Mouse (Mus musculus) CH12.LX (cell line): Measurements from ENCODE around the gene Arhgap1. TPM values are rescaled to one million over a fixed set of nuclear protein-coding genes. Genes with fewer than 3 reads are reported as not detected.

Experiments used
- DNase-seq: peaks from one replicate; pipeline ENCODE4 v3.0.0-alpha.2; 2013; ENCODE audit errors: extremely low read depth
- H3K27ac ChIP-seq: 2 replicates; pipeline ENCODE4 v1.5.1; 2012; ENCODE audit warnings: low read depth, mild to moderate bottlenecking, control low read depth, moderate library complexity; ENCODE audit not compliant: insufficient read depth
- H3K27me3 ChIP-seq: replicated peaks from 2 replicates; pipeline ENCODE3; 2012; ENCODE audit warnings: inconsistent platforms
- H3K36me3 ChIP-seq, 2 experiments: replicated peaks in 1 of 2; 2 replicates each; pipeline versions ENCODE3 to v1.6.1; 2012; ENCODE audit warnings: inconsistent platforms in 1 of 2, low read length in 1 of 2, mild to moderate bottlenecking in 1 of 2, mixed read lengths in 1 of 2, moderate library complexity in 1 of 2; ENCODE audit not compliant: control insufficient read depth in 1 of 2, insufficient read depth in 1 of 2
- H3K4me1 ChIP-seq, 2 experiments: 2 replicates each; pipeline ENCODE4 v1.6.1; 2012; ENCODE audit warnings: inconsistent platforms in 1 of 2, moderate library complexity in 1 of 2; ENCODE audit not compliant: insufficient read depth in 2 of 2, control insufficient read depth in 1 of 2
- H3K4me2 ChIP-seq: 2 replicates; pipeline ENCODE4 v1.6.1; 2012; ENCODE audit warnings: low read depth, mild to moderate bottlenecking, control low read depth; ENCODE audit not compliant: poor library complexity, insufficient read depth, severe bottlenecking
- H3K4me3 ChIP-seq, 3 experiments: fragments of 150-350 bp in 1 of 3; sonication (generic) in 1 of 3; replicated peaks in 1 of 3; 2 replicates each; pipeline versions ENCODE3 to v1.5.1; 2011 to 2012; ENCODE audit warnings: low read depth in 2 of 3, low read length in 2 of 3, mild to moderate bottlenecking in 2 of 3, moderate library complexity in 2 of 3, control low read depth in 1 of 3, improper control_type of control experiment in 1 of 3, inconsistent platforms in 1 of 3, mixed read lengths in 1 of 3; ENCODE audit not compliant: poor library complexity in 1 of 3
- H3K79me2 ChIP-seq: replicated peaks from 2 replicates; pipeline ENCODE4 v1.6.1; 2012; ENCODE audit warnings: mild to moderate bottlenecking, moderate library complexity; ENCODE audit not compliant: control insufficient read depth, poor library complexity, insufficient read depth, severe bottlenecking; ENCODE audit errors: extremely low read depth
- H3K9ac ChIP-seq: 2 replicates; pipeline ENCODE4 v1.6.1; 2012; ENCODE audit warnings: low read depth, mild to moderate bottlenecking, control low read depth, moderate library complexity; ENCODE audit not compliant: insufficient read depth
- H3K9me3 ChIP-seq: replicated peaks from 2 replicates; pipeline ENCODE3; 2012; ENCODE audit warnings: low read length, inconsistent platforms, mixed read lengths
- BHLHE40 ChIP-seq: IDR thresholded peaks from 2 replicates; pipeline ENCODE4 v1.6.1; 2011; ENCODE audit warnings: mild to moderate bottlenecking, low read depth, low read length, improper control_type of control experiment
- CHD2 ChIP-seq: IDR thresholded peaks from 2 replicates; pipeline ENCODE4 v1.6.1; 2011; ENCODE audit warnings: low read length, improper control_type of control experiment
- E2F4 ChIP-seq: IDR thresholded peaks from 2 replicates; pipeline ENCODE4 v1.6.1; 2011; ENCODE audit warnings: low read depth, low read length, improper control_type of control experiment; ENCODE audit not compliant: insufficient replicate concordance
- GABPA ChIP-seq: IDR thresholded peaks from 2 replicates; pipeline ENCODE4 v1.6.1; 2012; ENCODE audit warnings: low read depth, low read length, improper control_type of control experiment, inconsistent platforms; ENCODE audit not compliant: insufficient replicate concordance
- HCFC1 ChIP-seq: IDR thresholded peaks from 2 replicates; pipeline ENCODE4 v1.6.1; 2012; ENCODE audit warnings: low read depth, mild to moderate bottlenecking, inconsistent platforms, low read length, improper control_type of control experiment
- IRF4 ChIP-seq: IDR thresholded peaks from 2 replicates; pipeline ENCODE4 v1.6.1; 2014; ENCODE audit warnings: low read depth, mild to moderate bottlenecking, inconsistent platforms, low read length, improper control_type of control experiment
- KAT2A ChIP-seq: IDR thresholded peaks from 2 replicates; pipeline ENCODE4 v1.6.1; 2012; ENCODE audit warnings: low read length, improper control_type of control experiment, inconsistent platforms; ENCODE audit not compliant: insufficient replicate concordance
- MAFK ChIP-seq: IDR thresholded peaks from 2 replicates; pipeline ENCODE4 v1.6.1; 2011; ENCODE audit warnings: low read length, improper control_type of control experiment; ENCODE audit not compliant: insufficient replicate concordance
- MAX ChIP-seq: IDR thresholded peaks from 2 replicates; pipeline ENCODE4 v1.6.1; 2011; ENCODE audit warnings: low read length, improper control_type of control experiment
- MAZ ChIP-seq: IDR thresholded peaks from 2 replicates; pipeline ENCODE4 v1.6.1; 2012; ENCODE audit warnings: low read depth, mild to moderate bottlenecking, inconsistent platforms, low read length, improper control_type of control experiment, moderate library complexity
- MEF2A ChIP-seq: IDR thresholded peaks from 2 replicates; pipeline ENCODE4 v1.6.1; 2014; ENCODE audit warnings: low read depth, mild to moderate bottlenecking, inconsistent platforms, low read length, improper control_type of control experiment, borderline replicate concordance
- MXI1 ChIP-seq: IDR thresholded peaks from 2 replicates; pipeline ENCODE4 v1.6.1; 2011; ENCODE audit warnings: mild to moderate bottlenecking, low read depth, low read length, improper control_type of control experiment
- MYC ChIP-seq: IDR thresholded peaks from 2 replicates; pipeline ENCODE4 v1.6.1; 2011; ENCODE audit warnings: low read depth, mild to moderate bottlenecking, improper control_type of control experiment, low read length
- NELFE ChIP-seq: IDR thresholded peaks from 2 replicates; pipeline ENCODE4 v1.6.1; 2011; ENCODE audit warnings: low read depth, low read length, improper control_type of control experiment
- NRF1 ChIP-seq: IDR thresholded peaks from 2 replicates; pipeline ENCODE4 v1.6.1; 2014; ENCODE audit warnings: low read depth, mild to moderate bottlenecking, inconsistent platforms, low read length, improper control_type of control experiment, moderate library complexity
- POLR2A ChIP-seq: IDR thresholded peaks from 2 replicates; pipeline ENCODE4 v1.6.1; 2011; ENCODE audit warnings: low read depth, mild to moderate bottlenecking, improper control_type of control experiment, low read length
- RCOR1 ChIP-seq: conservative IDR thresholded peaks from 2 replicates; pipeline ENCODE4 v1.6.1; 2012; ENCODE audit warnings: low read depth, mild to moderate bottlenecking, inconsistent platforms, low read length, improper control_type of control experiment
- SIN3A ChIP-seq: IDR thresholded peaks from 2 replicates; pipeline ENCODE4 v1.6.1; 2012; ENCODE audit warnings: low read length, improper control_type of control experiment, inconsistent platforms
- UBTF ChIP-seq: IDR thresholded peaks from 2 replicates; pipeline ENCODE4 v1.6.1; 2012; ENCODE audit warnings: low read depth, mild to moderate bottlenecking, inconsistent platforms, low read length, improper control_type of control experiment, moderate library complexity
- USF1 ChIP-seq: IDR thresholded peaks from 2 replicates; pipeline ENCODE4 v1.6.1; 2014; ENCODE audit warnings: low read depth, mild to moderate bottlenecking, inconsistent platforms, low read length, improper control_type of control experiment
- ZKSCAN1 ChIP-seq: IDR thresholded peaks from 2 replicates; pipeline ENCODE4 v1.6.1; 2012; ENCODE audit warnings: low read depth, inconsistent platforms, low read length, improper control_type of control experiment, borderline replicate concordance
- ZMIZ1 ChIP-seq: IDR thresholded peaks from 2 replicates; pipeline ENCODE4 v1.6.1; 2012; ENCODE audit warnings: low read depth, mild to moderate bottlenecking, inconsistent platforms, low read length, improper control_type of control experiment
- ZNF384 ChIP-seq: IDR thresholded peaks from 2 replicates; pipeline ENCODE4 v1.6.1; 2012; ENCODE audit warnings: low read depth, low read length, improper control_type of control experiment, inconsistent platforms
- dilution Hi-C: fragments of 300-500 bp; cut with MboI; formaldehyde crosslinking; loops from 2 replicates; pipeline ENCODE4 v1.14.3; 2020; ENCODE audit warnings: low sequenced_read_pairs; ENCODE audit not compliant: extremely low pct_unique_long_range_greater_than_20kb, extremely low pct_ligation_motif_present
- in situ Hi-C: fragments of 300-500 bp; cut with MboI; formaldehyde crosslinking; loops from 3 replicates; pipeline ENCODE4 v1.14.3; 2019; ENCODE audit warnings: low sequenced_read_pairs, low pct_ligation_motif_present, low pct_unique_long_range_greater_than_20kb, mixed read lengths
- polyA plus RNA-seq: library from polyadenylated mRNA; unstranded; fragments of >175 nt; gene quantifications from 2 replicates; pipeline ENCODE4 v1.2.1, GENCODE M21; 2012; ENCODE audit warnings: low read depth; ENCODE audit not compliant: insufficient read length
- total RNA-seq, 2 experiments: library from RNA; depleted of rRNA; stranded (reverse); fragments of 300-350 nt in 1 of 2; fragments of >200 nt in 1 of 2; gene quantifications; 2 replicates each; pipeline ENCODE4 v1.2.3; 2012 to 2014

The Arhgap1 gene
- total and polyA plus RNA-seq, 3 experiments = 15.6 to 35.4 (median 19.7) TPM

GRCm38 (mm10) chr2:91645354-91645753, 4.3 kb upstream of the Arhgap1 start:
- no peak overlapping the region for H3K4me3 ChIP-seq
- no peak overlapping the region for H3K27ac ChIP-seq
- DNase-seq = no peak
- no peak overlapping the region for H3K9ac ChIP-seq
- dilution Hi-C loops (no loop called here), in situ Hi-C loops (no loop called here)
- no peak overlapping the region for H3K4me2 ChIP-seq
- TF ChIP-seq BHLHE40 (no peak), UBTF (no peak), MXI1 (no peak), RCOR1 (no peak), ZNF384 (no peak), USF1 (no peak), NRF1 (no peak), MYC (no peak), POLR2A (no peak), MEF2A (no peak), SIN3A (no peak), MAX (no peak), ZMIZ1 (no peak), MAZ (no peak), IRF4 (no peak), MAFK (no peak), HCFC1 (no peak), E2F4 (no peak), NELFE (no peak), GABPA (no peak)
- peaks cover 0 to 14% of the 10 kb centered on the region in 2 experiments; a peak in 2 of 4 replicates for H3K4me1 ChIP-seq
- no peaks in the 10 kb centered on the region for H3K9me3 ChIP-seq
- peaks cover 16% of the 10 kb centered on the region for H3K79me2 ChIP-seq
- H3K27me3 ChIP-seq = no peaks in the 10 kb centered on the region
- H3K36me3 ChIP-seq = peaks cover 46 to 62% of the 10 kb centered on the region in 2 experiments

DNA sequence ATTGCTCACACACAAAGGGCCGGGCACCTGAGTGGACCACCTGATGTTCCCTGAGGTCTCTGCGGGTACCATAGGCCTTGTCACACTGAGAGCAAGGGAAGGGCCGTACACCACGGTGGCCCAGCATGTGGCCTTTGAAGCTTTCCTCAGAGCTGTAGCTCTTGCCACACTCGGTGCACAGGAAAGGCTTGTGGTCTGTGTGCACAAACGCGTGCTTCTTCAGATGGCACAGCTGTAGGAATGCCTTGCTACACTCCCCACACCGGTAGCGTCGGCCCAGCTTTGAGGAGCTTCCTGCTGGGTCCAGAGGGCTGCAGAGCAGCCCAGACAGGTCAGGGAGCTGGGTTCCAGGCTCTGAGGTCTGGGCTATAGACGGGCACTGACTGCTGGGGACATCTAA, 3.8 kb upstream of the Arhgap1 start:
- Histone ChIP-seq H3K36me3 (peaks cover 46 to 62% of the 10 kb centered on the region in 2 experiments), H3K4me1 (peaks cover 0 to 14% of the 10 kb centered on the region in 2 experiments; a peak in 2 of 4 replicates), H3K9ac (no peak overlapping the region), H3K79me2 (peaks cover 21% of the 10 kb centered on the region), H3K9me3 (no peaks in the 10 kb centered on the region), H3K27ac (no peak overlapping the region), H3K27me3 (no peaks in the 10 kb centered on the region), H3K4me2 (no peak overlapping the region), H3K4me3 (no peak overlapping the region)
- dilution Hi-C loops = no loop called here
- no peak for TF ChIP-seq ZMIZ1
- TF ChIP-seq ZNF384 = no peak
- TF ChIP-seq NRF1 = no peak
- no peak for TF ChIP-seq ZKSCAN1
- no peak for TF ChIP-seq RCOR1
- no peak for TF ChIP-seq MYC
- no peak for TF ChIP-seq GABPA
- TF ChIP-seq USF1 = no peak
- TF ChIP-seq UBTF = no peak
- TF ChIP-seq MAX = no peak
- TF ChIP-seq IRF4 = no peak
- TF ChIP-seq CHD2 = no peak
- TF ChIP-seq KAT2A = no peak
- no peak for DNase-seq
- in situ Hi-C loops = no loop called here
